ENCODE assay signal across 17 mouse cellular contexts in the genomic region with DNA sequence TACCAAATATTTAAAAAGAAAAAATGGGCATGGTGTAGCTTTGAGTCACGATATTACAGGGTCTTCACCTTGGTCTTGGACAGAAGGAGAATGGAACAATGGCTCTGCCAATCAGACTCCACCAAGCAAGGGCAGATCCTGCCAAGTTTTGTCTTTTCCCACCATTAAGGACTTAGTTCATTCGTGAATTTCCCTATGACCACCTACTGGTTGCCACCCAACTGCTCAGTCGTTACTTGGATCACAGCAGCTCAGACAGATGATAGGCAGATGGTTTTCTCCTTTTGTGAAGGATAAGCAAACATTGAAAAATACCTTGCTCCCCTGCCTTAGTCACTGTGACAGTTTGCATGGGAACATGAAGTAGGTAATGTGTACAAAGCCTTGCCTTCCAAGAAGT.
"Had no signal": no experiment of that assay in that cellular context is flagged by ENCODE, and none has a peak within 500 bp of the region (broad histone marks: within the 10 kb centered on the region; RNA-seq: fewer than 3 reads in every experiment).

No protein-coding gene starts in this region.

- H3K4me3 ChIP-seq: kidney, embryonic 15.5 days; liver, embryonic 13.5 days; midbrain, embryonic 13.5 days; myocyte; neural tube, embryonic 13.5 days; stomach, embryonic 15.5 days had no signal

- DNase-seq: kidney, adult 8-10 months; kidney, postnatal 10 days; kidney, postnatal 4 days; left cerebral cortex, postnatal 4 days; liver, embryonic 13.5 days; lung, adult 2 months; lung, postnatal 14 days; lung, postnatal 4 days; retina, postnatal 1 day; right cerebral cortex, postnatal 25 days; spleen, adult 18-20 months; thymus, postnatal 25 days had no signal

- H3K36me3 ChIP-seq: kidney, embryonic 15.5 days; liver, embryonic 13.5 days; midbrain, embryonic 13.5 days; neural tube, embryonic 13.5 days; stomach, embryonic 15.5 days had no signal

- H3K4me1 ChIP-seq: liver, embryonic 13.5 days had no signal

- H3K9ac ChIP-seq: kidney, embryonic 15.5 days; liver, embryonic 13.5 days; midbrain, embryonic 13.5 days; neural tube, embryonic 13.5 days; stomach, embryonic 15.5 days had no signal

- H3K4me2 ChIP-seq: kidney, embryonic 15.5 days; liver, embryonic 13.5 days; midbrain, embryonic 13.5 days; neural tube, embryonic 13.5 days; stomach, embryonic 15.5 days had no signal

- H3K9me3 ChIP-seq: liver, embryonic 13.5 days; midbrain, embryonic 13.5 days; neural tube, embryonic 13.5 days; stomach, embryonic 15.5 days had no signal

- H3K27me3 ChIP-seq: kidney, embryonic 15.5 days; liver, embryonic 13.5 days; midbrain, embryonic 13.5 days; neural tube, embryonic 13.5 days; stomach, embryonic 15.5 days had no signal

- H3K27ac ChIP-seq: kidney, embryonic 15.5 days; liver, embryonic 13.5 days; stomach, embryonic 15.5 days had no signal

- ATAC-seq: midbrain, embryonic 13.5 days had no signal
